Mouse (Mus musculus): ENCODE results near the gene Padi6.

The Padi6 gene

DNA sequence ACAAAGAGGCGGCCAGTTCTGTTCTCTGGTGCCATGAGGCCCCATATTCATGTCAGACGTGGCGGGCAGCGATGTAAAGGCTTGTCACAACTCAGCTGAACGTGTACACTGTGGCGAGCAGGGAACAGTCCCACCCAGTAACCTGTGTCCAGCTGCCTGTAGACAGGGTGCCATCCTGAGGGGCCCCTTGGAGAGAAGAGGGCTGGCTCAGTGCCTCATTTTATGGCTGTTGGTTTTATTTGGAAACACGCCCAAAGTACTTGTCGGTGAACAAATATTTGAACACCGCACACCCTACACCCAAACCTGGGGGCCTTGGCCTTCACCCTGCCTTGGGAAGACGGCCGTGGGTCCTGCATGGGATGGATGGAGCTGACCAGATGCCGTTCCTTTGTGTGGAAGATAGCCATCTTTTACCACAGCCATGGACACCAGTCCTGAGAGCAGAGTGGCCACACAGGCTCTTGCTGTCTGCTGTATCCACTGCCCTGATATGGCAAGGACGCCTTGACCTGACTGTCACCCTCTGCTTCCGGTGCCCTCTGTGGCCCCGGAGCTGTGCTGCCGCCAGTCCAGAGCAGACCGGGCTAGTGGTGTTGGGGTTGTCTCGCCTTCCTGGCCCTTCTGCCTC is 34.0 kb downstream of the Padi6 start:
- no peak for DNase-seq (ENCODE audit: low read depth, low spot score)

DNA sequence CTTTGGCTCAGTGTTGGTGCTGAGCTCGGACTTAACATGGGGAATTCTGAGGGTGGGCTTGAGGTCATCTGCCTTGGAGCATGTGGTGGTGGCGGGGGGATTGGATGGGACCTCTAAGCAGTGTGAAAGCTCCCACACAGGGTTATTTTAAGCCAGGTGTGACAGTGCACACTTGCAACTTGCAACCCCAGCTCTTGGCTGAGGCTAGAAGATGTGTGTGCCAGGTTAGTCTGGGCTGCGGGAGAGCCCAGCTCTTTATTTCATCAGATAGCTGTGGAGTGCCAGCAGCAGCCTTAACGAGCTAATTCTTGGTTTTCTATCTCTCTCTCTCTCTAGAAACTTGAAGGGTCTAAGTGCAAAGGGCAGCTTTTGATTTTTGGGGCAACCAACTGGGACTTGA is 34.8 kb downstream of the Padi6 start:
- DNase-seq (ENCODE audit: low read depth, low spot score): no peak

DNA sequence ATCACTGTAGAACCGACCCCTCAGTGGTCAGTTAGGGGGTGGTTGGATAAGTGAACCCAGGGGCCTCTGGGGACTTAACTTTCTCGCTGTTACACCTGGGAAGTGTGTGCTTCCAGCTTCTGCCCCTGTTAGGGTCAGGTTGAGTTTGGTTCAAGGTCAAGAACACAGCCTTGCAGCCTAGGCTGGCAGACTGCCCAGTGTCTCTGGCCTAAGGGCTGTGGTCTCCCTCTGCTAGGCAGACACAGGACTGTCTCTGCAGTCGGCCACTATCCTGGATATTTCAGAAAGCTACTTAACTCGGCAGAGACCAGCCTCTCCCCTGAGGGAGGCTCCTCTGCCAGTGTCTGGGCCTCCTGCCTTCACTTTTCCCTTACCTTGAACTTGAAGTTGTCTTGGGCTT is 38.3 kb downstream of the Padi6 start:
- DNase-seq (ENCODE audit: low read depth, low spot score): no peak

DNA sequence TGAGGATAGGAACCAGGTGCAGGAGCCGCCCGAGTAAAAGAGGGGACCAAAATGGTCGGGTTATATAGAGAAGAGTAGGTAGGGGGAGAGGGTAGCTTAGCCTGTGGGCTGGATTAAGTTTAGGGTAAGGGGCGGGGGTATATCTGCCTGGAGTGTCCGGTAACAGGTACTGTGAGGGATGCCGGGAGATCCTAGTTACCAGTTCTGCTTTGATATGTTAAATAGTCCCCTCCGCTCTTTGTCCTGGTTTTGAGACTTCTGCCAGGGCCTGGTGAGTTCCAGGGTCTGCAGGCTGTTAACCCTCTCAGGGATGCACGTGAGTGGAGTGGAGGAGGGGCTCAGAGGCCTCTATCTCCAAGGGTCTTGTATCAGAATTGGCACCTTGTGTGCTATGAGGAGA is 38.8 kb downstream of the Padi6 start:
- no peak for DNase-seq (ENCODE audit: low read depth, low spot score)

DNA sequence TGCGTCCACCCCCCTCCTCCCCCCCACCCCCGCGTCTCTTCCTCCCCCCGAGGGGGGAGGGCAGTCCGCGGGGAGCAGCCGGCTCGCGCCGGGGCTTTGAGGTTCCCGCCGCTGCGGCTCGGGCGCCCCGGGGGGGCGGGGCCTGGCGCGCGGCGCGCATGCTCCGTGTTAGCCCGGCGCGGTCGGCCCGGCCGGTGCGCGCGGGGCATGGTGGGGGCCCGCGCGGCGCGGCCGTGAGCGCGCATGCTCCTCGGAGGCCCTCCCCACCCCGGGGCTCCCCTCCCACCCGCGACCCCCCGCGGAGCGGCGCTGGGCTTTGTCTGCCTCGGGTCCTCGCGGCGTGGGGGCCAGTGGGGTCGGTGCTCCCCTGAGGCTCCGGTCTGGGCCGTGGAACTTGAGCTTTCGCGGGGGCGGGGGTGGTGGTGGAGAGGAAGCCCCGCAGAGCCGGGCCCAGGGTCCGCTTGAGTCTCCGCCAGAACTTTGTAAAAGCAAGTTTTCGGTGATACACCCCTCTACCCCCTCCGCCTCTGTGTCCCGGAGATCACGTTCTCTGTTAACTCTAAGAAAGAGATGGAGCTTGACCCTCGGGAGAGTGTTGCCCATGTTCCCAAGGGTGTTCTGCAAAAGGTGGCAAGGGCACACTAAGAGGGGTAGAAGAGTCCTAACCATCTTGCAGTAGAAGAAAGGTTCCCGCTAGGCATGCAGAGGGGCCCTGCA is 39.7 kb downstream of the Padi6 start:
- peak; percentile 65 for DNase-seq (ENCODE audit: low read depth, low spot score)

DNA sequence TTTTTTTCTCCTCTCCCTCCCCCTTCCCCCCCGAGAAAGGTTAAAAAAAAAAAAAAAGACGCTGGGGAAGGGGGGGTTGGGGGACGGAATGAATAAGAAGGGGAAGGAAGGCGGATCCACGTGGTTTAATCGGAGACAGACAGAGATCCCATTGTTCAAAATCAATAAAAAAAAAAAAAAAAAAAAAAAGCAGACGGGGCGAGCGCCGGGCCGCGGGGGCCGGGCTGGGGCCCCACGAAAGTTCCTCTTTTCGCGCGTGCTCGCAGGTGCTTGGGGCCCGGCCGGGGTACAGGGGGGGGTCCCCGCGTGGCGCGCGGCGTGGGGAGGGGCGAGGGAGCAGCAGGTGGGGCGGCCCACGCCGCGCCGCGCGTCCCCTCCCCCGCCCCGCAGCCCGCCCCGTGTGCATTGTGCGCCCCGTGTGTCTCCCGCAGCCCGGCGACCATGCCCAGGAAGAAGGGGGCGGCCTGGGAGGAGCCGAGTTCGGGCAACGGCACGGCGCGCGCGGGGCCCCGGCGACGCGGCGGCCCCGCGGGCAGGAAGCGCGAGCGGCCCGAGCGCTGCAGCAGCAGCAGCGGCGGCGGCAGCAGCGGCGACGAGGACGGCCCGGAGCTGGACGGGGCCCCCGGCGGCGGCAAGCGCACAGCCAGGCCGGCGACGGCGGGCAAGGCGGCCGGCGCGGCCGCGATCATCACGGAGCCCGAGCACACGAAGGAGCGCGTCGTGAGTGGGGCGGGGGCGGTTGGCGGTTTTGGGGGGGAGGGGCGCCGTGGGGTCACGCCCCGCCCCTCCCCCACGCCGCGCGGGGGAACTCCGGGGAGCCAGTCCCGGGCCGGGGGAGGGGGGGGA is 40.5 kb downstream of the Padi6 start:
- DNase-seq (ENCODE audit: low read depth, low spot score): peak; percentile 70

DNA sequence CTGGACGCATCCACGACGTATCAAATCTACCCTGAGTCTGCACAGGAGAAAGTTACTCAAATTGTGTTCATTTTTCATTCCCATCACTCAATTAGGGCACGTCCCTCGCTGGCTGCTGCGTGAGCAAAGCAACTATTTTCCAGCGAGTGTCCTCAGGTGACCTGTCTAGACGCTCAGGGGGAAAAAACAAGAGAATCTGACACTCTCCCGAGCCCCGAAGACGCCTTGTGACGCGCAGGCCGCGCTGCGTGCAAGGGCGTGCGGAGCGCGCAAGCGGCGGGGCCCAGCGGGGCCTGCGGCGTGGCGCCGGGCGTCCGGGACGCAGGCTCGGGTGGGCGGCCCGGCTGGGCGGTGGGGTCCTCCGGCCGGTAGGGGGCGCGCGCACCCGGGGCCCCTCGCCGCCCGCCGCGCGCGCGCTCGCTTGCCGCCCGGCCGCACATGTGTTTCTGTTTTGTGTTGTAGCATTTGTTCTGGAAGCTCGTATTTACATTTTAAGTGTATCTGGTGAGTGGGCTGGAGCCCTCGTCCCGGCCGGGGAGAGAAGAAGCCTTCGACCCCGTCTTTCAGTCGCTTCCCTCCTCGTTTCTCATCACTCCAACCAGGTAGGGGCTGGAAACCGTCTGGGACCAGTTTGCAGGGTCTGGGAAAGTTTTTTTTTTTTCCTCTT is 41.3 kb downstream of the Padi6 start:
- DNase-seq (ENCODE audit: low read depth, low spot score): peak; percentile 72

DNA sequence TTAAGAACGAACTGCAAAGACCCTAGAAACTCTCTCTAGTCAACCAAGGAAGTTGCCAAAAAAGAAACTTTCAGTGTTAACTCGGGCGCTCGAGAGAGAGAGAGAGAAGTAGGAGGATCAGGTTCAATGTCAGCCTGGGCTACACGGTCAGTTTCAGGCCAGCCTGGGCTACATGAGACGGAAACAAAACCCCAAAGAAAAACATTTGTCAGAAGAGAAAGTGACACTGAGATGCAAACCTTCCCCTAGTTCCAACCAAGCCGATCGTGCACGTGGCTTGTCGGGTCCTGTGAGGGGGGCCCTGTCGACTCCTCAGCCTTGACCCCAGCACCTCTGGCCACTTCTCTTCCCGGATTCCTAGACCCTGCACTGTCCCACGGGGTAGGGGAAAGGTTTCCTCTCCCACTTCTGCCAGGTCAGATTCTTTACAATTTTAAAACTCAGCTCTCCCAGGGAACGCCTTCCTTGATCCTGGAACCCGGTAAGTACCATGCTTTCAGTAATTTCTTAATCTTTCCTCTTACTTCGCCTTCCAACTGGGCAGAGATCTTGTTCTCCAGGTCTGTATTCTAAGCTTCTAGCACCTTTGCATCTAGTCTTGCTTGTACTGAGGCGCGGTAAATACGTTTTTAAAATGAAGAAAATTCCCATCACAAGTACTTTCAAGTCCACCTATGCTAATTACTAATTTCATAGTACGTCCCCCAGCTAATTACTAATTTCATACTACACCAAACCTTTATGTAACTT is 42.0 kb downstream of the Padi6 start, which contains the start of gene Rcc2:
TSS of gene Rcc2 (plus strand) at position 273 of the 750 bp plus-strand sequence.
- DNase-seq (ENCODE audit: low read depth, low spot score): peak; percentile 39

DNA sequence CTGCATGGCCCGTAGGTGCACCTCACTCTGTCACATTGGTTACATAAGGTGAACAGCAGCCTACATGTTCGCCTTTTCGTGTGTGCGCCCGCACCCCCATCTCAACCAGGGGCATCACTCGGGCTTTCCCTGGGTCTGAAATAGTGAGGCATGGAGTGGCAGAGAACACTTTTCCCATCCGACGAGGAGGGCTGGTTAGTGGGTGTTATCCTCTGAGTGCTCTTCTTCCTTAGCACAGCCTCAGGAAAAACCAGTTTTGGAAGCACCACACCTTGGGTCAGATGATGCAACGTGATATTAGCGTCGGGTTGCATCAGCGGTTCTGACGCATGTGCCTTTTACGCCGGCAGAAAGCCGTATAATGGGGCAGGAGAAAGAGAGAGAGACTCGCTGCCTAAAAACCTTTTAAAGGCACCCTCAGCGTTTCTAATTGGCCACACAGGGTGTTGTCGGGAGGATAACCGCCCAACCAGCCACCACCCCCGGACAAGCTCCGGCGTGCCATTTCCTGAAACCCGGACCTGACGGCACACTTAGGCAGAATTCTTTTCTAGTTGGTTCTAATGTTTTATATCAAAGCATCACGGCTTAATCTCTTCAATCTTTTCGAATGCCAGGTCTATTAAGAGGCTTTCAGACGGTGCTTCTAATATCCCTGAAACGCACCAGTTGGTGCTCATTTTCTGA is 42.9 kb downstream of the Padi6 start:
- DNase-seq (ENCODE audit: low read depth, low spot score): peak; percentile 90

DNA sequence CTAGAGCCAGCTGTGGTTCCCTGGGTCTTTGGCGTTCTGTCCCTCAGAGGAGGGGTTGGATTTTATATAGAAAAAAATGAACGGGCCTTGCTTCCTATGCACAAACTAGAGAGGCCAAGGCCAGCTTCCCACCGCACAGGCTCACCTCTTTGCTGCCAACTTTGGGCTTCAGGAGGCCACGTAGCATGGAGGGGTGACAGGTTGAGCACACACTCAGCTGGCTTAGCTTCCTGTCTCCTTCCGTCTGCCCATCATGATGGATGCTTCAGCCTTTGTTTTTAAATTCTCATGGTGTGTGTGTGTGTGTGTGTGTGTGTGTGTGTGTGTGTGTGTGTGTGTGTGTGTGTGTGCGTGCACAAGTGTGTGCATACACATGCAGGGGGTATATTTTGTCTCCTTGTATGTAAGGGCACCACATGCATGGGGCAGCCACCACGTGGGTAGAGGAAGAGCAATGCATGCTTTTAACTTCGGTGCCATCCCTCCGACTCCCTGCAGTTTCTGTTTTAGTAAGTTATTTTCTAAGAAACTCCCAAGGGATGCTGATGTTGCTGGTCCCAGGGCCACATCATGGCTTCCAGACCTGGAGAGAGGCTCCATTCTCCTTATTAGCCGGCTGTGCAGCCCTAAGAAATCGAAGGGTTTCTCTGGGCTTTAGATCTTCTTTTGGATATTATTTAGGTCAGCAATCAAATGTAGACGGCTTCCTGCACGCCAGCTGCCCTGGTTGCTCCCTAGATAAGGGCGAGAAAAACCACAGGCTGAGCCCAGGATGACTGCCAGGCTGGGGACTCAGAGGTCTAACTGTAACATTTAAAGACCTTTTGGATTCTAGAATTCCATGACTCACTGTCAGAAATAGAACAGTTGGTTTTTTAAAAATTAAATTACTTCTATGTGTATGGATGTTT is 46.5 kb downstream of the Padi6 start:
- DNase-seq (ENCODE audit: low read depth, low spot score): peak; percentile 83

DNA sequence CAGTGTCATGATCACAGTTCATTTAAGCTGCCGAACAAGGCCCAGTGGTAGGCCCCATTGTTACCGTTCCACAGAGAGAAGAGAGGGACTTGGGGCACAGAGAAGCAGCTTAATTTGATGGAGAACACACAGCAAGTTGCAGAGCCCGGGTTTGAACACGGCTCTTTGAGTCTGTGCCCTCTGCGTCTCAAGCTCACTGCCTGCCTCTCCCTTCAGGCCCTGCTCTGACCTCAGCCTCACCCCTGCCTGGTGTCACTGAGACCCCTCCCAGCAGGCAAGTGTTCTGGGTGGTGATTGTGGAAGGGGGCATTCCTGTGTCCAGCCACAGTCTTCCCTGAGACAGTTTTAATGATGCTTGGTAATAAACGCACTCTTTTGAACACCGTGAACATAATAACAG is 47.3 kb downstream of the Padi6 start:
- DNase-seq (ENCODE audit: low read depth, low spot score): no peak

DNA sequence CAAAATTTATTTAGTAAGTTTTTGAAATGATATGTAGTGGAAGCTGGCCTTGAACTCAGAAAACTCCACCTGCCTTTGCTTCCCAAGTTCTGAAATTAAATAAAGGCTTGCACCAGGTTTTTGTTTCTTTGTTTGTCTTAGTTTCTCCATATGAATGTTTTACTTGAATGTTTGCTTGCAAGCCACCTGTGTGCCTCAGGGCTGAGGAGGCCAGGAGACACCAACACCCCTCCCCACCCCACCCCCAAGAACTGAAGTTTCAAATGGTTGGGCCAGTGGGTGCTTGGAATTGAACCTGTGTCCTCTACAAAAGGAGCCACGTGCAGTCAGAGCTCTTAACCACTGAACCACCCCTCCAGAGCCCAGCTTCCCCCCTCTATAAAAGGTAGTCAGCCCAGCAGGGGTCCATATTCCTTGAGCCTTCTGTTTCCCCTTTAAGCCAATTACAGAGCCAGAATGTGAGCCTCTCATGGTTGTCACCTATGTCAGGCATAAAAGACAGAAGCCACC is 47.8 kb downstream of the Padi6 start:
- DNase-seq (ENCODE audit: low read depth, low spot score): no peak

DNA sequence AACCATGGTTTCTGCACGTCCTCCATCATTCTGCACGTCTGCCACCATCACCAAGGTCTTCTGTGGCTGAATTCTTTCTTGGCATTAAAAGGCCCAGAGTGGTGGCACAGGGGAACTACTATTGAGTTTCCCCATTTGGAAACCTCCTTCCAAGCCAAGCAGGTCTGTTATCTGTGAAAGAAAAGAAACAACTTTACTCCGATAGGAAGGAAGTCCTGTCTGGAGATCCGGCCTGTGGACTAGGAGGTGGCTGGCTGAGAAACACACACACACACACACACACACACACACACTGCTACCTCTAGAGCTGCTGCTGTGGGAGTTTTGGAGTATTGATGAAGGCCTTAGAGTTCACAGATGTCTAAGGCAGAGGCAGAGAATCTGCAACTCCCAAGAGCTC is 48.9 kb downstream of the Padi6 start:
- DNase-seq (ENCODE audit: low read depth, low spot score): no peak

DNA sequence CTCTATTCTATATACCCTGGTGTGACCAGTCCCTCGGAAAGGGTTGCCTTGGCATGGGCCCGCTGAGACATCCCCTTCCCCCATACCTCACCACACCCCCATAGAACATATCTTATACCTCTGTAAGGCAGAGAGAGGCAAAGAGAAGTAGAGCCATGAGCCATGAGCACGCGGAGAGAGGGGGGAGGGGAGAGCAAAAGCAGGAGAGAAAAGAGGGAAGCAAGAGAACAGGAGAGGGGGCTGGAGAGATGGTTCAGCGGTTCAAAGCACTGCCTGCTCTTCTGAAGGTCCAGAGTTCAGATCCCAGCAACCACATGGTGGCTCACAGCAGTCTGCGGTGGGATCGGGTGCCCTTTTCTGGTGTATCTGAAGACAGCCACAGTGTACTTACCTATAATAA is 51.0 kb downstream of the Padi6 start:
- DNase-seq (ENCODE audit: low read depth, low spot score): no peak

DNA sequence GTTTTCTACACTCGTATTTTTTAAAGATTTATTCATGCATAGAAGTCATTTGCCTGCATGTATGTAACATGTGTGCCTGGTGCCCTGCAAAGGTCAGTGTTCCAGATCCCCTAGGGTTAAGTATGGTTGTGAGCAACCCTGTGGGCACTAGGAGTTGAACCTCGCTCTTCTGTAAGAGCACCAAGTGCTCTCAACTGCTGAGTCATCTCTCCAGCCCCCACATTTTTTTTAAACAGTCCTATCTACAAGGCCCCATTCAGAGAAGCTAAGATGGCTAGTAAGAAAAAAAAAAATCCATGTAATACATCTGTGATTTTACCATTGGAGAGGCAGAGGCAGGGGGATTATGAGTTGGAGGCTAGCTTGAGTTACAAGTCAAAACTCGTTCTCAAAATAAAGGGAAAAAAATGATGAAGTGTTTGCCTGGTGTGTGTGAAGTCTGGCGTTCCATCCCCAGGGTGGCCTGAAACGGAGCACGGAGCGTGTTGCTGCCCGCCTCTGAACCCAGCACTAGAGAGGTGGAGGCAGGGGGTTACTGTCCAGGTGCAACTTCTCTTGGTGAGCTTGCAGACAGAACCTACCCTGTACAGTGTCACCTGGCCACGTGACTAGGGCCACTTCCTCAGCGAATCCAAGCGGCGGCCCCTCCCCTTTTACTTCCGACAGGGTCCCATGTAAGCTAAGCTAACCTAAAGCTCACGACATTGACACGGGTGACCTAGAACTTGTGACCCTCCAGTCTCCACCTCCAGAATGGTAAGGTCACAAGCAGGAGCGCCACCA is 52.4 kb downstream of the Padi6 start:
- no peak for DNase-seq (ENCODE audit: low read depth, low spot score)

DNA sequence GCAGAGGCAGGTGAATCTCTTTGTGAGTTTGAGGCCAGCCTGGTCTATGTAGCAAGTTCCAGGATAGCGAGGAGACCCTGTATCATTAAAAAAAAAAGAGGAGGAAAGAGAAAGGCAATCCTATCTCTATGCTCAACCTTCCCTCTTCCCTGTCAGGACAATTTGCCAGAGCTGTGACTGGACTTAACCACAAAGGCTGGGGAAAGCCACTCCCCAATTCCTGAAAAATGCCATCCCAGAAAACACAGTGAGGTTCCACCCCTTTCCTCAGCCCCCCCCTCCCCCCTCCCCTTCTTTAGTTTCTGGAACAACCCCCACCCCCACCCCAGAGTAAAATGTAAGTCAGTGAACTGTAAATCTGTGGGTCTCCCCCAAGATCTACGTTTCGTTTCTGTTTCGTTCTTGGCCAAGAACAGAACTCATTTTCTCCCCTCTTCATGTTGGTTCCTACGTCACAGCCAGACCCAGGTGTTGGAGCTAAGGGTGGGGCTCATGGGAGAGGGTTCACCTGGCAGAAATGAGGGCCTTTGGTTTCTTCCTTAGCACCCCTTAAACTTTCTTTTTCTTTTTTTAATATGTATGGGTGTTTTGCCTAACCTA is 53.5 kb downstream of the Padi6 start:
- DNase-seq (ENCODE audit: low read depth, low spot score): peak; percentile 87

DNA sequence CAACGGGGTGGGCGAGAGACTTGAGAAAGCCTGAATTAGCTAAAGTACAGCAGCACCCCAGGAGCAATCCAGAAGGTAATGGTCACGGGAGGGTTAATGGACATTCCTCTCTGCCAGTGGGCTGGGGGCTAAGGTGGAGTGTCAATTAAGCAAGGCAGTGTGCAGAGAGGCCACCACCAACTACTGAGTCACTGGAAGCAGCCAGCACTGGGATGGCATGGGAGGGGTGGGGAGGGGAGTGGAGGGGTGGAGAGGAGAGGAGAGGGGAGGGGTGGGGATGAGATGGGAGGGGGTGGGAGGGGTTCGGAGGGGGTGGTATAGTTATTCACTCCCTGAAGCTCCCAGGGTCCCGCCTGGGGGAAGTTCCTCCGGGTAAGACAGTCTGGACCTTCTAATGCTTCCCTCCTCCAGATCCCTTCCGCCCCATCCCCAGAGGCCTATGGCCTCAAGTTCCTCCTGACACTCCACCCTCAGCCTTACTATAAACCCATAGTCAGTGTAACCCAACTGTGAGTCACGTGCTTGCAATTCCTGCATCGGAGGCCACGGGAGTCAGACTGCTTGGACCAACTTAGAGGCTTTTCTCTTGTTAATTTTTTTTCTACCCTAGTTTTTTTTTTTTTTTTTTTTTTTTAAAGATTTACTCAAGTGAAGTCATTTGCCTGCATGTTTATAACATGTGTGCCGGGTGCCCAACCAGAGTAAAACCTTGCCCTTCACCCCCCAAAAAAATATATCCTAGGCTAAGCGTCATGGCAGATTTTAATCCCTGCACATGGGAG is 54.2 kb downstream of the Padi6 start:
- DNase-seq (ENCODE audit: low read depth, low spot score): peak; percentile 93

Data from 3T3-L1 (cell line).